Comparison of ENCODE assay signal across 12 mouse cellular contexts in the genomic region with DNA sequence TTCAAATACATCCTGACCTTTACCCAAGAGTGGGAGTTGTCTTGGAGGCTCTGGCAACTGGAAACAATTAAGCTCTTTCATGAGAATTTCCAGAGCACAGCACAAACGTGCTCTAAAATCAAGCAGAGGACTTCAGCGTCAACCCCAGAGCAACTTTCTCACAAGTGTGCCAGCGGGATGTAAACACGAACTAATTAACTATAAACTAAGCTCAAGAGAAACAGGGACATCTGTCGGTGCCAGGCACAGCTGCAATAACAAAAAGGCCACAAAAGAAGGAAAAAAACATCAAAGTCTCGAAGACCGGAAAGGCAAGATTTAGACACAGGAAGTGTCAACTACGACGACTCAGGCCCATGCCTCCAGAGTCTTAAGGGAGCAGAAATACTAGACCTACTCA. TPM values are rescaled to one million over a fixed set of nuclear protein-coding genes. Genes with fewer than 3 reads are reported as not detected.
DNase-seq lines count a peak whose midpoint lies in the region; ATAC-seq and TF ChIP-seq lines count a peak whose summit lies in the region.
"Had no signal": no experiment of that assay in that cellular context is flagged by ENCODE, and none has a peak within 500 bp of the region (broad histone marks: within the 10 kb centered on the region; RNA-seq: fewer than 3 reads in every experiment).

No protein-coding gene starts in this region.

- H3K27me3 ChIP-seq in kidney, embryonic 16.5 days (ENCODE audit: insufficient read depth, low read length), result no peaks in the 10 kb centered on the region
- no peaks in the 10 kb centered on the region for H3K27me3 ChIP-seq in kidney, embryonic 14.5 days (ENCODE audit: control insufficient read depth, insufficient read depth, low read length)
- no peaks in the 10 kb centered on the region for H3K27me3 ChIP-seq in liver, postnatal 0 days (ENCODE audit: insufficient read depth, low read length)
- H3K27me3 ChIP-seq in heart, adult 2 months (ENCODE audit: control insufficient read depth, insufficient read depth, low read length), result no peaks in the 10 kb centered on the region

- no peak for TF ChIP-seq EP300 in liver, postnatal 0 days (IDR thresholded peaks at IDR 0.05; ENCODE audit: low read depth)
- no peak for TF ChIP-seq EP300 in heart, adult 2 months (IDR thresholded peaks at IDR 0.05; ENCODE audit: insufficient read depth, low read depth, low read length)

- no peak for TF ChIP-seq CTCF in brain, embryonic 14.5 days (IDR thresholded peaks at IDR 0.05; ENCODE audit: borderline replicate concordance, extremely low read depth, insufficient read depth, insufficient read length)
- TF ChIP-seq CTCF in liver, postnatal 0 days (IDR thresholded peaks at IDR 0.05; ENCODE audit: low read depth), result no peak
- no peak for TF ChIP-seq CTCF in heart, adult 2 months (IDR thresholded peaks at IDR 0.05)

- H3K79me2 ChIP-seq in heart, adult 2 months (replicated peaks; ENCODE audit: control insufficient read depth, insufficient read depth, low read length), result no peaks in the 10 kb centered on the region

- peak overlapping the region; percentile 23; the same call in 1 of the 2 replicates for H3K27ac ChIP-seq in kidney, embryonic 16.5 days (ENCODE audit: low read length)
- H3K27ac ChIP-seq in kidney, embryonic 14.5 days (ENCODE audit: low read depth, low read length), result no peak overlapping the region
- 0 out of 2 replicates have a peak overlapping the region, but pooled peaks have one; percentile 29 for H3K27ac ChIP-seq in liver, postnatal 0 days (ENCODE audit: low read depth)
- no peak overlapping the region for H3K27ac ChIP-seq in heart, adult 2 months

- no peak for ATAC-seq in kidney, embryonic 16.5 days (ENCODE audit: low FRiP score, low TSS enrichment)
- ATAC-seq in kidney, embryonic 14.5 days (ENCODE audit: low FRiP score, low TSS enrichment), result no peak
- ATAC-seq in liver, postnatal 0 days, result no peak
- ATAC-seq: activated CD4-positive, CD25-positive, alpha-beta regulatory T cell, adult 4 months had no signal

- 13% methylated on average over 9 of the region's 9 CpGs for WGBS in kidney, embryonic 16.5 days
- WGBS in kidney, embryonic 14.5 days, result 19% methylated on average over 9 of the region's 9 CpGs
- WGBS in liver, postnatal 0 days (ENCODE audit: insufficient replicate concordance), result 66% methylated on average over 9 of the region's 9 CpGs
- 34% methylated on average over 9 of the region's 9 CpGs for WGBS in heart, adult 2 months

- intact Hi-C loops in heart, adult 2 months (cut with DNase I), result no loop called here
- intact Hi-C loops in left cerebral cortex, postnatal 25 days (cut with DNase I), result no loop called here

- no peak overlapping the region for H3K4me2 ChIP-seq in kidney, embryonic 16.5 days (replicated peaks; ENCODE audit: low read depth, low read length)
- no peak overlapping the region for H3K4me2 ChIP-seq in kidney, embryonic 14.5 days (replicated peaks; ENCODE audit: low read depth, low read length)
- no peak overlapping the region for H3K4me2 ChIP-seq in liver, postnatal 0 days (ENCODE audit: low read depth, low read length)

- H3K9me3 ChIP-seq in kidney, embryonic 16.5 days (ENCODE audit: low read length), result no peaks in the 10 kb centered on the region
- H3K9me3 ChIP-seq in kidney, embryonic 14.5 days (ENCODE audit: control insufficient read depth, low read length), result no peaks in the 10 kb centered on the region
- no peaks in the 10 kb centered on the region for H3K9me3 ChIP-seq in liver, postnatal 0 days (ENCODE audit: low read length)

- H3K9ac ChIP-seq in kidney, embryonic 16.5 days (replicated peaks; ENCODE audit: low read length), result no peak overlapping the region
- H3K9ac ChIP-seq in kidney, embryonic 14.5 days (ENCODE audit: low read depth, low read length), result no peak overlapping the region
- no peak overlapping the region for H3K9ac ChIP-seq in liver, postnatal 0 days (replicated peaks)
- no peak overlapping the region for H3K9ac ChIP-seq in heart, adult 2 months (ENCODE audit: low read depth, low read length)

- peaks cover 12% of the 10 kb centered on the region for H3K4me1 ChIP-seq in kidney, embryonic 16.5 days (ENCODE audit: insufficient read depth, low read length)
- 0 out of 2 replicates have a peak, but pooled peaks cover 3% of the 10 kb centered on the region for H3K4me1 ChIP-seq in kidney, embryonic 14.5 days (ENCODE audit: control insufficient read depth, insufficient read depth, low read length)
- no peaks in the 10 kb centered on the region; the same call in none of the 2 replicates for H3K4me1 ChIP-seq in liver, postnatal 0 days (ENCODE audit: insufficient read depth)
- no peaks in the 10 kb centered on the region; the same call in 1 of the 2 replicates for H3K4me1 ChIP-seq in heart, adult 2 months (ENCODE audit: control insufficient read depth, insufficient read depth, low read length)

- peak; percentile 68 for DNase-seq in brain, embryonic 14.5 days (ENCODE audit: low read depth)
- DNase-seq in fibroblast of lung, adult 2 months (ENCODE audit: low read depth), result peak; percentile 53
- no peak for DNase-seq in liver, postnatal 0 days
- DNase-seq in frontal cortex, postnatal 25 days (ENCODE audit: low spot score in 2 of 2), result no peak
- DNase-seq in heart, adult 2 months, result no peak
- DNase-seq in left cerebral cortex, postnatal 25 days (ENCODE audit: low spot score in 2 of 2), result no peak
- DNase-seq: cerebellum, postnatal 14 days had no signal

- no peak for TF ChIP-seq POLR2A in brain, embryonic 14.5 days (IDR thresholded peaks at IDR 0.05; ENCODE audit: borderline replicate concordance, extremely low read depth, insufficient read depth, insufficient read length, poor library complexity, severe bottlenecking)
- TF ChIP-seq POLR2A in heart, adult 2 months (IDR thresholded peaks at IDR 0.05; ENCODE audit: insufficient read depth, low read depth, low read length), result no peak

- no peak overlapping the region for H3K4me3 ChIP-seq in kidney, embryonic 16.5 days (ENCODE audit: low read length)
- H3K4me3 ChIP-seq in kidney, embryonic 14.5 days (ENCODE audit: low read length), result no peak overlapping the region
- H3K4me3 ChIP-seq in liver, postnatal 0 days (ENCODE audit: low read depth, low read length), result no peak overlapping the region
- no peak overlapping the region for H3K4me3 ChIP-seq in heart, adult 2 months

- peaks cover 44% of the 10 kb centered on the region for H3K36me3 ChIP-seq in kidney, embryonic 16.5 days (ENCODE audit: insufficient read depth, low read length)
- H3K36me3 ChIP-seq in kidney, embryonic 14.5 days (ENCODE audit: control insufficient read depth, insufficient read depth, low read length), result peaks cover 37% of the 10 kb centered on the region
- peaks cover 94% of the 10 kb centered on the region for H3K36me3 ChIP-seq in liver, postnatal 0 days (replicated peaks; ENCODE audit: insufficient read depth, low read length)
- 0 out of 2 replicates have a peak, but pooled peaks cover 2% of the 10 kb centered on the region for H3K36me3 ChIP-seq in heart, adult 2 months (ENCODE audit: control insufficient read depth, insufficient read depth, low read length)

RNA-seq across cellular contexts. Expression of gene Cat, which starts 23.2 kb away (rescaled TPM):
- 101 and 105 TPM in 2 replicates for polyA plus RNA-seq in kidney, embryonic 16.5 days (2015; fragmentation: Nextera tagmentation; extraction: Ambion mirVana)
- 78.2 and 110 TPM in 2 replicates for polyA plus RNA-seq in kidney, embryonic 14.5 days (2014; fragmentation: Nextera tagmentation; extraction: Ambion mirVana)
- 46.8 and 62.1 TPM in 2 replicates for polyA plus RNA-seq in brain, embryonic 14.5 days (2012; rRNA removed)
- 245 and 267 TPM in 2 replicates for polyA plus RNA-seq in liver, postnatal 0 days (2015; fragmentation: Nextera tagmentation; extraction: Ambion mirVana)
- total RNA-seq in heart, adult 2 months (2021), result 100 to 1,000 TPM; 236 to 262 TPM
- 122 and 158 TPM in 2 replicates for polyA plus RNA-seq in heart, adult 2 months (2012; rRNA removed)
- 10 to 100 TPM; 42.4 to 45.3 TPM for total RNA-seq in left cerebral cortex, postnatal 25 days (2021)

RNA-seq across cellular contexts. Expression of gene Elf5, which starts 50.3 kb away (rescaled TPM):
- polyA plus RNA-seq in kidney, embryonic 16.5 days (2015; fragmentation: Nextera tagmentation; extraction: Ambion mirVana), result 3.1 and 4.2 TPM in 2 replicates
- polyA plus RNA-seq in kidney, embryonic 14.5 days (2014; fragmentation: Nextera tagmentation; extraction: Ambion mirVana), result 2.5 and 2.9 TPM in 2 replicates
- 0.06 and 0.11 TPM in 2 replicates for polyA plus RNA-seq in brain, embryonic 14.5 days (2012; rRNA removed)
- not detected in 2 replicates for polyA plus RNA-seq in liver, postnatal 0 days (2015; fragmentation: Nextera tagmentation; extraction: Ambion mirVana)
- not detected for total RNA-seq in heart, adult 2 months (2021)
- polyA plus RNA-seq in heart, adult 2 months (2012; rRNA removed), result 0.33 TPM in 1 of 2 replicates, not detected in the other
- 1 to 10 TPM; 1.1 TPM for total RNA-seq in left cerebral cortex, postnatal 25 days (2021)
- total RNA-seq: gastrocnemius, postnatal 4 days had no signal
- polyA plus RNA-seq: activated CD4-positive, CD25-positive, alpha-beta regulatory T cell, adult 4 months; testis, adult 2 months had no signal

Comparison
In these comparisons a context has a peak if more than half of its experiments do, and no peak if none do; other contexts are left out.
1. H3K27ac ChIP-seq: peak in kidney, embryonic 16.5 days (single experiment) and liver, postnatal 0 days (single experiment); none in kidney, embryonic 14.5 days (single experiment) and heart, adult 2 months (single experiment).
2. DNase-seq: peak in brain, embryonic 14.5 days (single experiment) and fibroblast of lung, adult 2 months (single experiment); none in liver, postnatal 0 days (single experiment), frontal cortex, postnatal 25 days (0 of 2), heart, adult 2 months (0 of 2) and left cerebral cortex, postnatal 25 days (0 of 2).